Mouse (Mus musculus) ES-Bruce4 (cell line): ENCODE results near the gene Map3k11.

Experiments used
- EP300 ChIP-seq: IDR thresholded peaks from 2 replicates; pipeline ENCODE4 v1.6.1; 2011; ENCODE audit warnings: low read depth, low read length; ENCODE audit not compliant: insufficient read depth
- POLR2A ChIP-seq: IDR thresholded peaks from one replicate; pipeline ENCODE4 v1.8.1; 2011; ENCODE audit warnings: low read length; ENCODE audit not compliant: insufficient read depth

DNA sequence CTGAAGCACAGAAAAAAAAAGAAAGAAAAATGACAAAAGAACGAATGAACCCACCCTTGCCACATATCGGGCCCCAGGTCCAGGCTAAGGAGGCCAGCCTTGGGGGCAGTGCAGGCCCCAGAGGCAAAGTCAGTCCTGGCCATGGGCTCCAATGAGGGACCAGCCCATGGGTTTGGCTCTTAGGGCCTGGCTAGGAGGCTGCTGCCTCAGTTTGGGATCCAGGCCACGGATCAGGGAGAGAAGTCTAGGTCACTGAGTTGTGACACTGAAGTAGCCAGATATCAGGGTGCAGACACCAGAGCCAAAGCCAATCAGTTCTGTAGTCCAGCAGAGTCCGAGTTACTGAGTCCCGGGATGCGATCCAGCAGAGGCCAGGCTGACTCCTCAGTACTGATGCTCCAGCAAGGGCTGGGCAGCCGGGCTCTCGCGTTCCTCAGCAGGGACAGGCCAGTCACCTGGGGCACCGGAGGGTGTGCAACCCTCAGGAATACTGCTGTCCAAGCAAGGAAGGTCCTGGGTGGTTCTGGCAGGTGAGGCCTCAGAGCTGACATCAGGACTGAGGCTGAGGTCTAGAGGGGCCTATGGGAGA is 23.8 kb upstream of the Map3k11 start:
- no peak for TF ChIP-seq POLR2A
- TF ChIP-seq EP300 = no peak
